Mouse (Mus musculus) heart, adult 8-10 months (tissue): ENCODE data around the gene Sirpa. TPM values are rescaled to one million over a fixed set of nuclear protein-coding genes. Genes with fewer than 3 reads are reported as not detected.

Source experiments
- DNase-seq: peaks from one replicate; pipeline ENCODE4 v3.0.0; 2022; ENCODE audit warnings: low spot score
- total RNA-seq, 4 experiments: library from RNA; stranded (reverse); gene quantifications; 2 replicates each; pipeline ENCODE4 v1.2.4; 2022

Sirpa gene
- 10 to 100 TPM; 28.9 to 35.2 (median 30.0) TPM for total RNA-seq

- DNase-seq = peak; percentile 76
Measured at GRCm38 (mm10) chr2:129592459-129593140, at the start of gene Sirpa. Gene Sirpa (plus strand): TSS chr2:129592835.

GRCm38 (mm10) chr2:129544448-129544847 lies 48.2 kb upstream of the Sirpa start:
- no peak for DNase-seq

DNA sequence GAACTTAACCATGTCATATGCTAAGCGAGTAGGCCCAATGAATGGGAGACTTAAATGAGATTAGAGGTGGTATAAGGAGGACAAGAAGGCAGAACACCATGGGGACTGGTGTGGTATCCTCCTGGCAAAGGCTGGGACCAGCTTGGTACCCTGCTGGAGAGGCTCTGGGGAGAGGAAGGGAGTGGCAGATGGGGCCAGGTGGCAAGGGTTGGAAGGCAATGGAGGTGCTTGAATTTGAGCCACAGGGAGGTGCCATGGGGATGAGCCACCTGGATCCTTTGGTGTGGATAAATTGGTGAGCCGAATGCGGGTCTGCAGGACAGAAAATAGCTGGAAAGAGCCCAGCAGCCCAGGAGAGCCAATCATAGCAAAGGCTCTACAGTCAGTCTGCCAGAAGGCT lies 47.7 kb upstream of the Sirpa start:
- no peak for DNase-seq

GRCm38 (mm10) chr2:129545596-129545995 lies 47.0 kb upstream of the Sirpa start:
- no peak for DNase-seq

GRCm38 (mm10) chr2:129546772-129547171 lies 45.9 kb upstream of the Sirpa start:
- DNase-seq = no peak

DNA sequence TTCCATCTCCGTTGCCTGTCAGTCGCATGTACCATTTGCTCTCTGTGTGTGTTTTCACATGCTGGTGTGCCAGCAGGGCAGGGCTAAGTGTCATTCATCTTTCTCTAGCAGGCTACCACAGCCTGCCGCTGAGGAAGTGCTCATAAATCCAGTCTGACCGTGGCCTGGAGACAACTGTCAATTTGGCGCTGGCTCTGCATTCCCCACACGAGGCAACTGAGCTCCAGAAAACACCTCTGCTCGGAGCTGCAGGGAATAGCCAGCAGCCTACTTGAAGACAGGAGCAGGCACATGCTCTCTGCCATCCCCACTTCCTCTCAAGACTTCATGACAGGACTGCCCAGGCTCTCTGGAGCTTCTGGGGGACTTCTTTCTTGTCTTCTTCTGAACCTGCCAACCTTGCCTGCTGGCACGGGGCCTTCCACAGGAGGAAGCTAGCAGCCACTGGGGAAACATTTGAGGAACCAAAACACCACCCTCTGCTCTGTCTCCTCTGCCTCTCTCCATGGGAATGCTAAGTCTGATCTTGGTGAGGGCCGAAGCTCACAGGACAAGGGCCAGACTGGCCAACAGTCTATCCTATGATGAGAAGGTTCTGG lies 43.0 kb upstream of the Sirpa start:
- no peak for DNase-seq

- DNase-seq = no peak
Measured at GRCm38 (mm10) chr2:129550781-129551180, 41.9 kb upstream of the Sirpa start.

GRCm38 (mm10) chr2:129556081-129556480 lies 36.6 kb upstream of the Sirpa start:
- no peak for DNase-seq

GRCm38 (mm10) chr2:129558008-129558874 lies 34.4 kb upstream of the Sirpa start:
- peak; percentile 42 for DNase-seq

- no peak for DNase-seq
Measured at GRCm38 (mm10) chr2:129558875-129559219, 33.8 kb upstream of the Sirpa start.

DNA sequence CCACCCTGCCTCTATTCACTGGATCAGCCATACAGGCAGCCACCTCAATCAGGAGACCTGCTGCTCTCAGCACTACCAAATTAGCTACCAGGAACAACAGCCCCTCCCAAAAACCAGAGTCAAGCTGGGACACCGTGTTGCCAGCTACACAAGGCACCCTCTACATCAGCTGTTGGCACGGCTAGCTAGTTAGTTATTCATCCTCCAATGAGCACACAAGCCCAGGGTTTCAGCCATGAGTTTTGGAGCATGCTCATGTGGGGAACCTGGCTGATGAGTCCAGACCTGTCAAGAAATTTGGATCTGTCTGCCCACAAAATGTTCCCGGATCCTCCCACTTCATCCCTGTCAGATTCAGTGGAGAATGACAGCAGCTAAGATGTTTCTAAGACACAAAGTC lies 30.8 kb upstream of the Sirpa start:
- no peak for DNase-seq

DNA sequence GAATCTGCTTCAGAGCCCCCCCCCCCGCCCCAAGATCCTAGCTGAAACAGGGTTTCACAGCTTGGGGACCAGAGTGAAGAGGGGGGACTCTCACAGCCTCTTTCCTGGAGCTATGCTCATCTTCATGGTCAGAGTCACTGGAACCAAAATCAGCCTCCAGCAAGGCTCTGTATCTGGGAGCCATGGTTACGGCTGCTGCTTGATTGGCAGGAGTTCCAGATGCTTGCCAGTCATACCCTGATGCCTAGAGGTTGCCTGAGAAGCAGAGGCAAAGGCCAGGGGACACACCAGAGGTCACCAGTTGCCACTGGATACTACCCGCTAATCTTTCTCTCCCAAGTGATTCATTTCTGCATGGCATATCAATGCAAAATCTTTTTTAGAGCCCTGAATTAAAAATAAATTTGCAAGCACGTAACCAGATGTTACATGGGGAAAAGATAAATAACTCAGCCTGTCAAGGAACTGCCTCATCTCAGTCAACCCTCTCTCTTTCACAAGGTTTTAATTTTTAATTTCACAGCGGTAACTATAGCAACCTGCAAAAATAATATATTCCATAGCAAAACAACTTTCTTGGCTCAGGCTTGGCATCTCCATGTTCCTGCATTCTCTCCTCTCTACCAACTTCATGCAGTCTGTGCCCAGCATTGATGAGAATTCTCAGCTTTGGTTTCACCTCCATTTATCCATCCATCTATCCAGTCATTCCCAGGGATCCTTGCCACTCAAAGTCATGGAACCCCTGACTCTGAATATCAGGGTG lies 28.5 kb upstream of the Sirpa start:
- no peak for DNase-seq

DNA sequence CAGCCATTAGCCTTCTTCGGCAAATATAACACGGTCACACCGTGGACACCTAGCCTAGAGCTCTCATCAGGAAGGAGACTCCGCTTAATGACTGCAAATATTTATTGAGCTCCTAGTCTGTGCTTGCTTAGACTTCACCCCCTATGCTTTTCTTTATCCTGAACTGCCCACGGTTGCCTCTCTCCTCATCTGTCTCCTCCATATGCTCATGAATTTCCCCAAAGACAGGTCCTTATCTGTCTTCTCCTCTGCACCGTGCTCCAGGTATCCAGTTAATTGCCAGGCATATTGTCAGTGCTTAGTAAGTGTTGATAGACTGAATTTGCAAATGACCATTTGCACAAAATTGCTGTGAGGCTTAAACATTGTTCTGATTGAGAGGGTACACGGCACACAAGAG lies 23.5 kb upstream of the Sirpa start:
- DNase-seq = no peak

- no peak for DNase-seq
Measured at GRCm38 (mm10) chr2:129569556-129569955, 23.1 kb upstream of the Sirpa start.

DNA sequence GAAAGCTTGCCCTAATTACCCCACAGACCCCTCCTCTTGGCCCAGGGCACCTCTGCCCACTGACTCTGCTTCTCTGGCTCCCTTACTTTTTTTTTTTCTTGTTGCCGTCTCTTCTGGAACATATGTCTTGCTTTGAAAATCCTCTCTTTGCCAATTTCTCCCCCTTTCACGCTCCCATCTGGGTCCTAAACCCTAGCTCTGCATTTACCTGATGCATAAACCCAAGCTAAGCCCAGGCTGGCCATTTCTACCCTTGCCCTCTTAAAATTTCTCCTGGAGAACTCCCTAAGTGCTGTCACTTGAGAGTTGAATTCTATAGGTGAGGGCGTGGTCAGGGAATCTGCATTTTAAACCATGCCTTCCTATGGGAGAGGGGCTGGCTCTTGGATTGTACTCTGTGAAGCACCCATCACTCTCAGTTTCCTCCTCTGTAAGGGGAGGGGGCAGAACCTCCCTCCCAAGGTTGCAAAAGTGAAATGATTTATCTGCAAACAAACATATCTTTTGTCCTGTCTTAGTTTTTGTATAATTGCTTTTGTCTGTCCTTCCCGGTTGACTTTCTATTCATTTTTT lies 18.8 kb upstream of the Sirpa start:
- DNase-seq = no peak

DNA sequence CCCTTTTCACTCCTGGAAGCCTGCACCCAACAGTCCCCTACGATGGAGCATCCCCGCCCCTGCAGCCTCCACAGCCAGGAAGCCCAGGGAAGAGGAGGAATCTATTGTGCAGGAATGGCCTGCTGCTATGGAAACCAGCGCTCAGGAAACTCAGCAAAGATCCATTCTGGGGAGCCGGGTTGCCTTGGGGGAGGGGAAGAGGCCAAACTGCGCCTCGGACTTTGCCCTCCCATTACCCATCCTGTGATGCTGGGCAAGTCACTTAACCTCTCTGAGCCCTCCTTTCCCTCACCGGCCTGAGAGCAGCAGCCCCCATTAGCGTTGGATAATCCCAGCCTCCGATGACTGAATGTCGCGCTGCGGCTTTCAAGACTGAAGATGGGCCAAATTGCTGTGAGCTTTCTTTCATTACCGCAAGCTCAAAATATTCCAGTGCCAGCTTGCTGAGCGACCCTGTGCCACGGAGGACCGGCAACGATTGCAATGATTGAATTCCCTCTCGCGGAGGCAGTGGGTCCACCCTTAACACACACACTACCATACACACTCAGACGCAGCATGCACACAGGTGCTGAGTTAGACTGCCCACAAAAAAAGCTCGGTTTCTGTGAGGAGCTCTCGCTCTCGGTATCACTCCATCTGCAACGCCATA lies 18.1 kb upstream of the Sirpa start:
- DNase-seq = no peak

DNA sequence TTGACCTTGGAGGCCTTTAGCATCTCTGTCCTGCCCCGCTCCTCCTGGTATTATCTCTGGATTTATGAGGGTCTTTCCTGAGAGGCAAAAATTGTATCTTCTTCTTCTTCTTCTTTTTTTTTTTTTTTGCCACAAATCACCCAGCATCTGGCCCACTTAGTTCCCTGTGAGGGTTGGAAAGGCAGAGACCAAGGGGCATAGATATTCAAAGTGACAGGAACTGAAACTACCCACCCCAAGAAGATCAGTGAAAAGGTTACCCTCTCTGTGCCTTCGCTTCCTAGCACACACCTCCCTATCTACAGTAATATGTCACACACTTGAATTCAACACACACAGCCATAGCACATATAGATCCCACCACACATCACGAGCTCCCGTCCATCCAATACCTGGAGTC lies 17.5 kb upstream of the Sirpa start:
- DNase-seq = no peak

GRCm38 (mm10) chr2:129576611-129577447 lies 15.8 kb upstream of the Sirpa start:
- DNase-seq = no peak

DNA sequence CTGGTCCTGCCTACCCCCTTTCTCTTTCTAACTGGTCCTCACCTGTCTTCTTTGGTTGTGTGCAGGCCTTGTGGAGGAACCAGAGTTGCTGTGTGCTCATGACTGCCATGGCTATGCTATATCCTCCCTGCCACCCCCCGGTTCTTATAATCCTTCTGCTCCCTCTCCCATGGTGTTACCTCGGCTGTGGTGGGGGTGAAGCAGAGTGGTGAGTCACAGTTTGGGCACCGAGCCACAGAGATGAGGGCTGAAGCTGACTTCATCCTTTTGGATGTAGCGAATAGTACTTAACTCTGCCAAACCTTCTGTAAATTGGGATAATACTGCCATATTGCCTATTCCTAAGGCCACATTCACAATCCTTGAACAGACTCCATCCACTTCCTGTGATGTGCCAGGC lies 12.0 kb upstream of the Sirpa start:
- DNase-seq = no peak

- no peak for DNase-seq
Measured at GRCm38 (mm10) chr2:129581826-129582225, 10.8 kb upstream of the Sirpa start.
